Mouse (Mus musculus) B cell, adult 2 months (primary cell): ENCODE results near the gene Slc9a3.

Source experiments
- DNase-seq, 2 experiments: peaks; one replicate each; pipeline ENCODE4 v3.0.0; 2022

The Slc9a3 gene

GRCm38 (mm10) chr13:74145983-74146622 lies 24.8 kb downstream of the Slc9a3 start:
- DNase-seq = no peak

GRCm38 (mm10) chr13:74147327-74147726 lies 26.1 kb downstream of the Slc9a3 start:
- DNase-seq = no peak

- peak; percentile 64 to 66 for DNase-seq
Measured at GRCm38 (mm10) chr13:74166348-74167056, 45.2 kb downstream of the Slc9a3 start.

- no peak for DNase-seq
Measured at GRCm38 (mm10) chr13:74167057-74167413, 45.8 kb downstream of the Slc9a3 start.

- no peak for DNase-seq
Measured at GRCm38 (mm10) chr13:74167492-74167891, 46.2 kb downstream of the Slc9a3 start.

GRCm38 (mm10) chr13:74169446-74170164 lies 48.3 kb downstream of the Slc9a3 start:
- DNase-seq = no peak

- no peak for DNase-seq
Measured at GRCm38 (mm10) chr13:74172036-74172435, 50.8 kb downstream of the Slc9a3 start.

- DNase-seq = no peak
Measured at GRCm38 (mm10) chr13:74183011-74183695, 61.9 kb downstream of the Slc9a3 start.

- DNase-seq = peak; percentile 6 to 7
Measured at GRCm38 (mm10) chr13:74192613-74193012, 71.4 kb downstream of the Slc9a3 start.

- DNase-seq = no peak
Measured at GRCm38 (mm10) chr13:74196451-74196850, 75.2 kb downstream of the Slc9a3 start.

- DNase-seq = peak; percentile 90 to 93
Measured at GRCm38 (mm10) chr13:74208317-74208985, 87.2 kb downstream of the Slc9a3 start, which contains the start of gene Exoc3. Exoc3 (minus strand) TSS chr13:74208732.

- no peak for DNase-seq
Measured at GRCm38 (mm10) chr13:74208986-74209345, 87.7 kb downstream of the Slc9a3 start.

GRCm38 (mm10) chr13:74218441-74218840 lies 97.2 kb downstream of the Slc9a3 start:
- DNase-seq = no peak
